Mouse (Mus musculus): ENCODE data around the gene Ankmy2. TPM values are rescaled to one million over a fixed set of nuclear protein-coding genes. Genes with fewer than 3 reads are reported as not detected.

Gene Ankmy2
- 25.1 TPM for polyA plus RNA-seq (2014; fragmentation: Illumina TruSeq; extraction: RNeasy Lipid Tissue Mini Kit (QIAGEN cat#74804); ENCODE audit: low read depth, low replicate concordance)

GRCm38 (mm10) chr12:36156637-36157303 lies at the start of gene Ankmy2:
Ankmy2 (plus strand) TSS chr12:36157114.

GRCm38 (mm10) chr12:36157638-36158308 lies 859 bp downstream of the Ankmy2 start, which contains the start of gene Bzw2:
Bzw2 (minus strand) TSS chr12:36158080.

Other genes with a start within 250 kb of the Ankmy2 start
- gene Agr3, start 231.5 kb upstream of the Ankmy2 start, polyA plus RNA-seq (2014; fragmentation: Illumina TruSeq; extraction: RNeasy Lipid Tissue Mini Kit (QIAGEN cat#74804); ENCODE audit: low read depth, low replicate concordance), result 2.5 TPM
- gene Agr2, start 164.2 kb upstream of the Ankmy2 start, polyA plus RNA-seq (2014; fragmentation: Illumina TruSeq; extraction: RNeasy Lipid Tissue Mini Kit (QIAGEN cat#74804); ENCODE audit: low read depth, low replicate concordance), result 163 TPM
- 51.7 TPM for gene Tspan13, start 114.6 kb upstream of the Ankmy2 start, polyA plus RNA-seq (2014; fragmentation: Illumina TruSeq; extraction: RNeasy Lipid Tissue Mini Kit (QIAGEN cat#74804); ENCODE audit: low read depth, low replicate concordance)
- 26.6 TPM for gene Bzw2, start 966 bp downstream of the Ankmy2 start, polyA plus RNA-seq (2014; fragmentation: Illumina TruSeq; extraction: RNeasy Lipid Tissue Mini Kit (QIAGEN cat#74804); ENCODE audit: low read depth, low replicate concordance)
- 1.2 TPM for gene Lrrc72, start 96.3 kb downstream of the Ankmy2 start, polyA plus RNA-seq (2014; fragmentation: Illumina TruSeq; extraction: RNeasy Lipid Tissue Mini Kit (QIAGEN cat#74804); ENCODE audit: low read depth, low replicate concordance)
- gene Sostdc1, start 157.0 kb downstream of the Ankmy2 start, polyA plus RNA-seq (2014; fragmentation: Illumina TruSeq; extraction: RNeasy Lipid Tissue Mini Kit (QIAGEN cat#74804); ENCODE audit: low read depth, low replicate concordance), result 0.45 TPM
- 3.8 TPM for gene Ispd, start 224.3 kb downstream of the Ankmy2 start, polyA plus RNA-seq (2014; fragmentation: Illumina TruSeq; extraction: RNeasy Lipid Tissue Mini Kit (QIAGEN cat#74804); ENCODE audit: low read depth, low replicate concordance)
- gene D630036H23Rik, start 225.1 kb downstream of the Ankmy2 start, polyA plus RNA-seq (2014; fragmentation: Illumina TruSeq; extraction: RNeasy Lipid Tissue Mini Kit (QIAGEN cat#74804); ENCODE audit: low read depth, low replicate concordance), result 1.5 TPM

Data from adipose tissue, adult 10 weeks (tissue).